Mouse (Mus musculus): ENCODE results near the gene Macf1.

Gene Macf1

DNA sequence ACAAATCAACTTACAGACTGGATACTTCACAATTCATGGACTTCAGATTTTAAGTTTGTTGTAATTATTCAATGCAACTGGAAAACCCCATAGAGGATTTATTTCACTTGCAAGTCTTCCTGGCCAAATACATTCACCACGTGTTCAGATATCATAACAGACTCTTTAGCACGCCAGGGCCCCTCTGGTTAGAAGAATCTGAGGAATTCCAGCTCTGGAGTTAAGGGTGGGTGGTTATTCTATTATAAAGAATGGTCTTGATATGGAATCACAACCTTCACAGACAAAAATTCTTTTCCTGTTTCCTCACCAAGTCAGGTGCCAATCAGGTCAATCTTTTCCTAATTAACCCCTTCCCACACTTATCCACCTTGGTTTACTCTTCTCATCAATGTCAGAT, 270.3 kb downstream of the Macf1 start:
- intact Hi-C loops (cut with DNase I), result no loop called here

GRCm38 (mm10) chr4:123412981-123413380, 271.2 kb downstream of the Macf1 start:
- intact Hi-C loops (cut with DNase I), result no loop called here

DNA sequence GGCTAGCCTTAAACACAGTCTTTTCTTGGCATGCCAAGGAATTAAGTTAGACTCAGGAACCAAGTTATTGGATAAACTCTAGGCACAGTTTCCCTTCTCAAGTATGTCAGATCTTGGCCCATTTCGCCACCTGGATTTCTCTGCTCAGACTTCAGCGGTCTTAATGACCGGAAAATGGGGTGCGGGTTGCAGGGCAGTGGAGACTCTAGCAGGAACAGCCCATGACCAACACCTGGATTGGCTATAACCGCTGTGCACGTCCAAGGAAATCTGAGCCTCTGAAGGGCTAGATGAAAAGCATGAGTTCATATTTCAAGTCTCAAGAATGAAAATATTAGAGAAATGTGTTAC, 271.7 kb downstream of the Macf1 start:
- intact Hi-C loops (cut with DNase I), result no loop called here

- intact Hi-C loops (cut with DNase I), result no loop called here
These were observed 272.2 kb downstream of the Macf1 start for GRCm38 (mm10) chr4:123411732-123412527.

DNA sequence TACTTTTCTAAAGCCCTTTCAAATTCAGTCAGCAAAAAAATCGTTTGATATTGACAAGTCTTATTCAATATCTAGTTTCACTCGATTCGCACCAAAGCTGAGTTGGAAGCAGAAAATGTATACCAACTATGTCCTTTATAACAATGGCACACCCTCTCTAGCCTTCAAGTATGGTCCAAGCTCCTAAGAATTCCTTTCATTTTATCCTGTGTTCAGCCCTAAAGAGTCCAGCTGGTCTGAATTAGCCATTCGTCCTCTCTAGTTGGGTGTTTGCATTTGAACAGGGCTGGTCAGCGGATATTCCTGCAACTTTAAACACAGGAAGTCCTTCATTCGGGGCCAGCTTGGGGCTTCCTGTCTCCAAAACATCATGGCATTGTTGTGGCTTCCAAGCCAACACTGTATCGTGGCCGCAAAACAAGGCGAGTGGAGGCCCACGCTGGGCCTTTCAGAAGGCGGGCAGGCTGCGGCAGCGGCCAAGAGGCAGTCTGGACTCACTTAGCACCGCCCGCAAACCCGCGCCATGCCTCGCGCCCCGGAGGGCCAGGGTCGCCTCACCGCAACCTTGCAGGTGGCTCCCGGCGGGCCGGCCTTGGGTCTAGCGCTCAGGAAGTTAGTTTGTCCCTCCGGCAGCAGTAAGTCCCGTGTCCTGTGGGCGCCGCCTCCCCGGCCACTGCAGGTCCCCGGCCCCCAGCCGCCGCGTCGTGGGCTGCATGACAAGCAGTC, 273.0 kb downstream of the Macf1 start:
- intact Hi-C loops (cut with DNase I), result no loop called here

DNA sequence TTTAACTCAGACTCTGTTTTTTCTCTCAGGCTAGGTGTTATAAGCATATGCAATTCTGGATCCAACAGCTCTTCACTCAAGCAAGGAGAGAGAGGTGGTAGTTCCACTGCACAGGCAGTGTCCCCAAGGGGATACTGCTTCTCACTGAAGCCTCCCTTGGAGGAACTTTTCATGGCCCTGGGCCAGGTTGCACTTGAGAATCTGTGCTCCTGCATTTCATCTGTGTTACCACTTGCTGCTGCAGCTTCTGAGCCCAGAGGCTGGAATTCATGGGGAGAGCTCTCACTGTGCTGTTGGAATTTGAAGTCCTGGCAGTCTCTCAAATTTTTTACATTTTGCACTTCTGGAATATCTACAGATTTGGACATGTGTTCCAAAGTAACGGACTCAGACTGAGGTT, 274.4 kb downstream of the Macf1 start:
- intact Hi-C loops (cut with DNase I), result no loop called here

GRCm38 (mm10) chr4:123409034-123409692, 275.0 kb downstream of the Macf1 start:
- intact Hi-C loops (cut with DNase I), result no loop called here

GRCm38 (mm10) chr4:123407792-123408191, 276.4 kb downstream of the Macf1 start:
- intact Hi-C loops (cut with DNase I), result no loop called here

DNA sequence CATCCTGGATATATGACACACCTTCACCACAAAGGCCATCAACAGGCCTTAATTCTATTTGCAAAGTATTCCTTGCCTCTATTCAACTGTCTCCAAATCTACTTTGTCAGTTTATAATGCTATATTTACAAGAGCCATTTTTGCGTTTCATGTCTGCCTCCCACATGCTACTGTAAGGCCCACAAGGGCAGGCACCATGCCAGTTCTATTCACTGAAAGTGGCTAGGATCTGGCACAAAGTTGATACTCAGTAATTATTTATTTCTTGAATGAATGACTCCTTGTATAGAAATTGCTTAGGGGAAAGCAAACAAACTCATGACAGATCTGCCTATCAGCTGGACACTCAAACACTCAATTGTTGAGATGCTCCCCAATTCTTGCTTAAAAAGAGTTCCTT, 280.1 kb downstream of the Macf1 start:
- intact Hi-C loops (cut with DNase I), result loop anchor here (5.0 kb wide), 1 partner anchor 33 kb away; no protein-coding TSS in a partner anchor

DNA sequence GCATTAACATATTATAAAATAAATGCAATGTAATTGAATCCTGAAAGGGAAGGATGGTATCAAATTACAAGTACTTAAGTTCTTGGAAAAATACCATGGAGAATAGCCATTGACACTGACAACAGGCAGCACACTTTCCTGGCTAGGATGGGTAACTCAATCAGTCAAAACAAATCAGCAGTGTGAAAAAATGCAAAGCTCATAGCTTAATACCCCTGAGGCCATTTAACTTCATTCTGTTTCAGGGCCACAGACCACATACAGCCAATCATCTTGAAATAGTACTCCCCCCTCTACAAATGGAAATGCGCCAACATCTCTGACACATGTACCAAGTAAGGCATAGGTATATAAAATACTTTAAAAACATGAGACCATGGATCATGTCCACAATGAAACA, 281.9 kb downstream of the Macf1 start:
- intact Hi-C loops (cut with DNase I), result loop anchor here (5.0 kb wide), 1 partner anchor 35 kb away; no protein-coding TSS in a partner anchor

DNA sequence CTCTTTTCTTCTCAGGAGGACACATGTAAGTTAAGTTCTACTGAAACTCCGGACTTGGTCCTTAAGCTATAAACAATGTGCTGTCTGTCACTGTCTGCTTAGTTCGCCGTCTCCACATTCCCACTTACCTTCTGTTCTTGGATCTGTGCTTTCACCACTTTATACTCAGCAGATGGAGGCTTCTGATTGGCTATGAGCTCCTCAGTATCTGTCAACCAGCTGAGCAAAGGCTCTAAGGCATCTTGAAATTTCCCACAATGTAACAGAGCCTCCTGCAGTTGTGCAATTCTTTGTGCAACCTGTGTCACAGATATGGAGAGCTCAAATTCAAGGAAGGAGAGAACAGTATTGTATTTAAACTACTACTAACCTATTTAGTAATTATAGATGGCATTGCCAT, 282.9 kb downstream of the Macf1 start:
- intact Hi-C loops (cut with DNase I), result loop anchor here (5.0 kb wide), 1 partner anchor 36 kb away; no protein-coding TSS in a partner anchor

- intact Hi-C loops (cut with DNase I), result no loop called here
These were observed 286.3 kb downstream of the Macf1 start for GRCm38 (mm10) chr4:123397643-123398434.

- intact Hi-C loops (cut with DNase I), result no loop called here
These were observed 287.1 kb downstream of the Macf1 start for GRCm38 (mm10) chr4:123397049-123397448.

DNA sequence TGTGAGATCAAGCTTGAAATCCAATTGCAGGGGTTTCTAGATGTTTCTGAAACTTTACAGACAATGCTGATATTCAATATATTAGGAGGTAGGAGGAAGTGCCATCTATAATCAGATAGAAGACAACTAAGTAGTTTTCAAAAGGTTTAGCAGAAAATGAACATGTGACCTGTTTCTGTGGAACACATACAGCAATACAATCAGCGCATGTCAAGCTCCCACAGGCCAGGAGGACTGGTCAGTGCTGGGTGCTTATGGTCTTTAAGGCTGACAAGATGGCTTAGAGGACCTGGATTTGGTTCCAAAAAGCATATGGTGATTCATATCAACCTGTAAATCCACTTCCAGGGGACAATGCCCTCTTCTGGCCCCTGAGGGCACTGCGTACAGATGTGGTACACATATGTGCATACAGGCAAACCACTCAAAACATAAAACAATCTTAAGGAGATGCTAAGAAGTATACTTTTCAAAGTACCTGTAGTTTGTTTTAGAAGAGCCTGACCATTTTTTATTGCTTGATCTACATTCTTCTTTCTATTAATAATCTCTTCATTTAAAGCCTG, 288.6 kb downstream of the Macf1 start:
- intact Hi-C loops (cut with DNase I), result no loop called here

DNA sequence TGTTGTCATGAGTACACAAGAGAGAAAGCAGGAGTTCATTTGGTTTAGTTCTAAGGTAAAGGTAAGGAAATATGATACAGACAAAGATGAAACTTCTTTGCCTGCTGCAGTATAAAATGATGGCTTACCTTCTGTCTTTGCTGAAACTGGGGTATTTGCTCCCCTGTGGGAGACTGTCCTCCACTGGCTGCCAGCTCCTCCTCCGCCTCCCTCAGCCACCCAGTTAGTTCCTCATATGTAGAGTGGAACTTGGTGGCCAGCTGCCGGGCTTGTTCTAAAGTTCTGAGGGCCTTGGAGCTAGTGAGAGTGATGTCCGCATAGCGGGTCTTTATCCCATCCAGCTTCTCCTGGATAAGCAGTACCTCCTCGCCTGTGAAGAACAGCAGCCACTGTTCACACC, 289.3 kb downstream of the Macf1 start:
- intact Hi-C loops (cut with DNase I), result loop anchor here (5.0 kb wide), 1 partner anchor 88 kb away; no protein-coding TSS in a partner anchor

DNA sequence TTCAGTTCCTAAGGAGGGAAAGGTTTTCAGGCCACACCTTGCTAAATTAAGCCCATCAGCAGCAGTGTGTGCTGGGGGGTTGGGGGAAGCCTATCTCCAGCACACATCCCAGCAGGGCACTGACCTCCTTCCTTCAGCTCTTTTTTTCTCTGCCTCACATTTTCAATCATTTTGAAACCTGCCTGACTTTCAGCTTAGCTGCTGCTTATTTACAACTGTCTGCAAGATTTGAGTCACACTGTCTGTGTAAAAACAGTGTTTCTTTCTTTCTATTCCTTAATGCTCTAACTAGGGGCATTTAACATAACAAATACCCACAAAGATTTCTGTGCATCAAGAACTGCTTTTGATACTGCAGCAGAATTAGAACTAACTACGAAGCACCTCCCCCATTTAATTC, 289.9 kb downstream of the Macf1 start:
- intact Hi-C loops (cut with DNase I), result loop anchor here (5.0 kb wide), 1 partner anchor 87 kb away; no protein-coding TSS in a partner anchor

- intact Hi-C loops (cut with DNase I), result loop anchor here (5.0 kb wide), 1 partner anchor 86 kb away; no protein-coding TSS in a partner anchor
These were observed 291.2 kb downstream of the Macf1 start for GRCm38 (mm10) chr4:123393004-123393403.

- intact Hi-C loops (cut with DNase I), result loop anchor here (5.0 kb wide), 1 partner anchor 85 kb away; no protein-coding TSS in a partner anchor
These were observed 292.0 kb downstream of the Macf1 start for GRCm38 (mm10) chr4:123392187-123392586.

DNA sequence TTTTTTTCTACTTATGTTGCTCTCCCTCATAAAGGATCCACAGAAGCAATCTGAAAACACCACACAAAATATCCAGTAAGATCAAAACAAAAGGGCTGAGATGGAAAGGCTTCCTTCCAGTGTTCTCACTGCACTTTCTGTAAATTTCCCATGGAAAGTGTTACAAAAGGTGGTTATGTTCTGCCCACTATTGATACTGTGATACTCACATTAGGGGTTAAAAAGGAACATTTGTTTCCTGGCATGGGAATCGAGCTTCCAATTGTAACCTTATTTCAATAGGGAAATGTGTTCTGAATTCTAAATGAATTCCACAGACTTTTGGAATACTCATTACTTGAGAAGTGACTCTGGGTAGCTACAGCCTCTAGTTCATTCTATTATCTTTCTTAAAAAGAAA, 299.1 kb downstream of the Macf1 start:
- intact Hi-C loops (cut with DNase I), result loop anchor here (5.0 kb wide), 1 partner anchor 112 kb away; no protein-coding TSS in a partner anchor

GRCm38 (mm10) chr4:123383173-123383572, 301.0 kb downstream of the Macf1 start:
- intact Hi-C loops (cut with DNase I), result no loop called here

- intact Hi-C loops (cut with DNase I), result no loop called here
These were observed 302.1 kb downstream of the Macf1 start for GRCm38 (mm10) chr4:123382051-123382450.

Measured in adrenal gland (tissue).